Mouse (Mus musculus) spleen, adult 2 months (tissue): Measurements from ENCODE around the gene Slc36a2.

Experiments
- CTCF ChIP-seq: fragments of 200-500 bp; IDR thresholded peaks from 2 replicates; pipeline ENCODE4 v1.5.1; 2011; ENCODE audit warnings: mild to moderate bottlenecking, inconsistent platforms; ENCODE audit not compliant: insufficient read depth, insufficient read length, insufficient replicate concordance; ENCODE audit errors: extremely low read depth
- POLR2A ChIP-seq: fragments of 200-500 bp; IDR thresholded peaks from 2 replicates; pipeline ENCODE4 v1.6.1; 2011; ENCODE audit warnings: low read depth, low read length, inconsistent platforms

DNA sequence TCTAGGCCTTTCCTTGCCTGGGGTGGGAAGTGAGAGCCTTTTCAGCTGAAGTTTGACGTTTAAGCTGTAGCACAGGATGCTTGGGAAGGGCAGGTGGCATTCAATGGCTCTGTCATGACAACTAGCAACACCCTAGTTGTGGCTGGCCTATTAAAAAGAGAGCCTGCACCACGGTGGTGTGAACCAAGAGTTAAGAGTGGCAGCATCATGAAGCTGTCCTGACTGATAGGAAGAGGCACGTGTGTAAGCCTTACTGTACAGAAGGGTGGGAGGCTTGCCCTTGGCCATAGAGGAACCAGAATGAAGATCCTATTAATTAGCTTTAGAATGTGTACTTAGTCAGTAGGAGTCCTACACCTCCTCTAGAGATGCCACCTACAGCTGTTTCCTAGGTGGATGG lies 56.5 kb downstream of the Slc36a2 start:
- TF ChIP-seq CTCF (no peak), POLR2A (no peak)
